Mouse (Mus musculus) lung, adult 18-20 months (tissue): ENCODE data around the gene 1700020L24Rik.

ENCODE experiments used
- DNase-seq, 2 experiments: peaks; one replicate each; pipeline ENCODE4 v3.0.0; 2022; ENCODE audit warnings: mixed read lengths in 2 of 2

The 1700020L24Rik gene

GRCm38 (mm10) chr11:83473235-83474016 lies 35.9 kb downstream of the 1700020L24Rik start:
- peak in 1 of 2 experiments; percentile 30 for DNase-seq
